Mouse (Mus musculus) mesoderm, embryonic 11.5 days (tissue): ENCODE measurements at regions not wholly inside any gene's neighbourhood (a gene's known extent, or its start where the extent isn't known, plus 50 kb on each side); places are given as distances from the start of the nearest gene placed in this dataset.
"Not testable (repeated sequence)": the region's sequence is repeated elsewhere in the genome, so short reads cannot be mapped to it uniquely, and the experiment has no call there.

ENCODE experiments used
- DNase-seq: peaks from one replicate; pipeline ENCODE4 v3.0.0-alpha.2; 2012; ENCODE audit warnings: low read depth, low spot score

GRCm38 (mm10) chr12:20802027-20802426, 188.2 kb upstream of the Asap2 start:
- DNase-seq: not testable (repeated sequence)

GRCm38 (mm10) chr12:20805466-20805865, 184.8 kb upstream of the Asap2 start:
- DNase-seq: not testable (repeated sequence)

GRCm38 (mm10) chr12:20806681-20807080, 183.6 kb upstream of the Asap2 start:
- DNase-seq: no peak

GRCm38 (mm10) chr12:20813836-20814235, 176.4 kb upstream of the Asap2 start:
- not testable (repeated sequence) for DNase-seq

- DNase-seq: not testable (repeated sequence)
Observed at GRCm38 (mm10) chr12:20815121-20815520, 175.1 kb upstream of the Asap2 start.

GRCm38 (mm10) chr12:20815599-20815998, 174.7 kb upstream of the Asap2 start:
- DNase-seq: no peak

GRCm38 (mm10) chr12:20843661-20844320, 146.5 kb upstream of the Asap2 start:
- DNase-seq: not testable (repeated sequence)

GRCm38 (mm10) chr12:20844873-20845272, 145.4 kb upstream of the Asap2 start:
- DNase-seq: not testable (repeated sequence)

- DNase-seq: no peak
Observed at GRCm38 (mm10) chr12:20845297-20845696, 145.0 kb upstream of the Asap2 start.

GRCm38 (mm10) chr12:20884104-20884503, 106.2 kb upstream of the Asap2 start:
- not testable (repeated sequence) for DNase-seq

GRCm38 (mm10) chr12:20920653-20921397, 69.4 kb upstream of the Asap2 start:
- DNase-seq: peak; percentile 22

- DNase-seq: not testable (repeated sequence)
Observed at GRCm38 (mm10) chr12:20921398-20922023, 68.7 kb upstream of the Asap2 start.

GRCm38 (mm10) chr12:20928966-20929365, 61.3 kb upstream of the Asap2 start:
- DNase-seq: not testable (repeated sequence)
